Comparison of ENCODE assay signal across 11 mouse cellular contexts in the genomic region with DNA sequence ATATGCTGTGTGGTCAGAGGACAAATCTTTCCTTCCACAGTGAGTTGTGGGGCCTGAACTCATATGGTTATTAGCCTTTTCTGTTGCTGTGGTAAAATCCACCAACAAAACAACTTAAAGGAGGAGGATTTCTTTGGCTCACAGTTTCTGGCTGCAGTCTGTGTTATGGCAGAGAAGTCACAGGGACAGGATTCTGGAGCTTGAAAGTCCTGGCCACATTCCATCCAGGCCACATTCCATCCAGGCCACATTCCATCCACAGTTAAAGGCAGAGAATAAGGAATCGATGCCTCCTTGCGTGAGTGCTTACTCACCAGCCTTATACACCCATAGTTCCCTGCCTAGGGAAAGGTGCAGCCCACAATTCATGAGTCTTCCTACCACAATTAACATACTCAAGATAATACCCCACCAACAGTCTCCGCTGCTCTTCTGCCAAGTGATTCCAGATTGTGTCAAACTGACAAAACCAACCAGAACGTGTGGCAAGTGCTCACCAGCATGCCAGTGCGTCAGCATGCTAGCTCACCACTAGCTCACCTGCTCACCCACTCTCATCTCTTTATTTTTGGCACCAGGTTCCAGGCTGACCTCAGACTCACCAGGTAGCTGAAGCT. TPM values are rescaled to one million over a fixed set of nuclear protein-coding genes. Genes with fewer than 3 reads are reported as not detected.
DNase-seq lines count a peak whose midpoint lies in the region.
"Had no signal": no experiment of that assay in that cellular context is flagged by ENCODE, and none has a peak within 500 bp of the region (broad histone marks: within the 10 kb centered on the region; RNA-seq: fewer than 3 reads in every experiment).

No protein-coding gene starts in this region.

- DNase-seq in kidney, postnatal 36 days = peak; percentile 12 to 27
- no peak for DNase-seq in kidney, adult 18-20 months
- peak; percentile 80 for DNase-seq in Muller cell, postnatal 12 days (ENCODE audit: inconsistent ontology term)
- DNase-seq in cerebellum, adult 18-20 months = peak; percentile 56 to 63
- DNase-seq in forelimb bud, embryonic 11.5 days (ENCODE audit: low read depth, low spot score) = peak; percentile 38
- no peak for DNase-seq in adrenal gland, postnatal 10 days
- no peak for DNase-seq in layer of hippocampus, adult 18-20 months (ENCODE audit: low spot score in 2 of 2)
- no peak for DNase-seq in kidney, adult 8-10 months
- DNase-seq: midbrain, embryonic 14.5 days; right cerebral cortex, postnatal 4 days; thymus, postnatal 25 days had no signal

RNA-seq across cellular contexts. Expression of gene N4bp1, which starts 38.3 kb away (rescaled TPM):
- total RNA-seq in adrenal gland, postnatal 10 days (2021) = 10 to 100 TPM; 24.2 to 30.1 TPM
- 10 to 100 TPM; 45.4 to 45.5 TPM for total RNA-seq in layer of hippocampus, adult 18-20 months (2021)

Comparison
In these comparisons a context has a peak if more than half of its experiments do, and no peak if none do; other contexts are left out.
1. DNase-seq: peak in kidney, postnatal 36 days (2 of 2), Muller cell, postnatal 12 days (single experiment), cerebellum, adult 18-20 months (2 of 2) and forelimb bud, embryonic 11.5 days (single experiment); none in kidney, adult 18-20 months (single experiment), adrenal gland, postnatal 10 days (single experiment), layer of hippocampus, adult 18-20 months (0 of 2) and kidney, adult 8-10 months (0 of 2).